Mouse (Mus musculus) adrenal gland, postnatal 36 days (tissue): ENCODE results near the gene 4933427D14Rik. TPM values are rescaled to one million over a fixed set of nuclear protein-coding genes. Genes with fewer than 3 reads are reported as not detected.

ENCODE experiments used
- total RNA-seq, 2 experiments: library from RNA; stranded (reverse); gene quantifications; 2 replicates each; pipeline ENCODE4 v1.2.3; 2021

Gene 4933427D14Rik
- total RNA-seq, 2 experiments from 2014 or later = 4.9 to 5.8 TPM

Other genes starting within 250 kb of the 4933427D14Rik start
- not detected for gene Aipl1, start 169.9 kb downstream of the 4933427D14Rik start, total RNA-seq
- gene Pimreg, start 165.4 kb downstream of the 4933427D14Rik start, total RNA-seq = 1 to 10 TPM; 3.6 to 5.1 TPM
- gene Pitpnm3, start 71.7 kb downstream of the 4933427D14Rik start, total RNA-seq = 1 to 10 TPM; 1.8 to 3.0 TPM
- gene Gm43951, start 619 bp downstream of the 4933427D14Rik start, total RNA-seq = under 1 TPM; 0.46 to 0.60 TPM
- gene Txndc17, start 88 bp upstream of the 4933427D14Rik start, total RNA-seq = 10 to 100 TPM; 71.8 to 74.2 TPM
- 10 to 100 TPM; 13.0 to 13.5 TPM for gene Med31, start 8.1 kb upstream of the 4933427D14Rik start, total RNA-seq
- gene Slc13a5, start 59.8 kb upstream of the 4933427D14Rik start, total RNA-seq = under 1 TPM; 0.07 to 0.17 TPM
- gene Xaf1, start 94.2 kb upstream of the 4933427D14Rik start, total RNA-seq = 10 to 100 TPM; 30.0 to 33.3 TPM
- gene Fbxo39, start 107.0 kb upstream of the 4933427D14Rik start, total RNA-seq = not detected
- gene Tekt1, start 155.0 kb upstream of the 4933427D14Rik start, total RNA-seq = under 1 TPM; 0.26 to 0.40 TPM
- 1 to 10 TPM; 1.7 to 2.4 TPM for gene Smtnl2, start 204.3 kb upstream of the 4933427D14Rik start, total RNA-seq
- 1 to 10 TPM in 1 of 2 experiments, under 1 TPM in 1; 0.79 to 5.3 TPM for gene Ggt6, start 228.1 kb upstream of the 4933427D14Rik start, total RNA-seq
- gene Mybbp1a, start 233.9 kb upstream of the 4933427D14Rik start, total RNA-seq = 100 to 1,000 TPM in 1 of 2 experiments, 10 to 100 TPM in 1; 86.3 to 101 TPM